Mouse (Mus musculus) MEL (cell line): ENCODE data around the gene Yipf1. TPM values are rescaled to one million over a fixed set of nuclear protein-coding genes. Genes with fewer than 3 reads are reported as not detected.

ENCODE experiments used
- DNase-seq: peaks from one replicate; pipeline ENCODE4 v3.0.0; 2011; ENCODE audit warnings: low read depth, low spot score
- H3K27ac ChIP-seq: 2 replicates; pipeline ENCODE4 v1.5.1; 2012; ENCODE audit warnings: low read depth, mild to moderate bottlenecking, control low read depth, low read length, moderate library complexity; ENCODE audit not compliant: control insufficient read depth
- H3K27me3 ChIP-seq, 2 experiments: fragments of 150-350 bp in 1 of 2; sonication (generic) in 1 of 2; 2 replicates each; pipeline ENCODE4 v1.6.1; 2012; ENCODE audit warnings: low read length in 2 of 2, mild to moderate bottlenecking in 2 of 2, improper control_type of control experiment in 1 of 2, moderate library complexity in 1 of 2; ENCODE audit not compliant: insufficient read depth in 2 of 2, control insufficient read depth in 1 of 2
- H3K36me3 ChIP-seq, 2 experiments: 2 replicates each; pipeline ENCODE4 v1.6.1; 2012 to 2014; ENCODE audit warnings: low read length in 2 of 2, improper control_type of control experiment in 1 of 2, inconsistent platforms in 1 of 2, mild to moderate bottlenecking in 1 of 2; ENCODE audit not compliant: insufficient read depth in 2 of 2, control insufficient read depth in 1 of 2
- H3K4me1 ChIP-seq, 2 experiments: fragments of 150-350 bp in 1 of 2; sonication (generic) in 1 of 2; 2 replicates each; pipeline ENCODE4 v1.6.1; 2012; ENCODE audit warnings: low read length in 2 of 2, improper control_type of control experiment in 1 of 2, mild to moderate bottlenecking in 1 of 2; ENCODE audit not compliant: insufficient read depth in 2 of 2, control insufficient read depth in 1 of 2
- H3K4me3 ChIP-seq, 2 experiments: fragments of 150-350 bp in 1 of 2; sonication (generic) in 1 of 2; 2 replicates each; pipeline ENCODE4 v1.5.1; 2012; ENCODE audit warnings: low read depth in 2 of 2, low read length in 2 of 2, mild to moderate bottlenecking in 2 of 2, moderate library complexity in 2 of 2, control low read depth in 1 of 2, improper control_type of control experiment in 1 of 2; ENCODE audit not compliant: control insufficient read depth in 1 of 2, insufficient read depth in 1 of 2
- H3K79me2 ChIP-seq: 2 replicates; pipeline ENCODE4 v1.6.1; 2012; ENCODE audit warnings: mild to moderate bottlenecking, low read length, moderate library complexity; ENCODE audit not compliant: control insufficient read depth, poor library complexity, insufficient read depth
- H3K9ac ChIP-seq: 2 replicates; pipeline ENCODE4 v1.6.1; 2012; ENCODE audit warnings: low read depth, mild to moderate bottlenecking, control low read depth, low read length, moderate library complexity; ENCODE audit not compliant: control insufficient read depth, poor library complexity, severe bottlenecking
- H3K9me3 ChIP-seq: fragments of 150-350 bp; sonication (generic); replicated peaks from 2 replicates; pipeline ENCODE4 v1.6.1; 2012; ENCODE audit warnings: mild to moderate bottlenecking, low read length, improper control_type of control experiment, moderate library complexity; ENCODE audit not compliant: insufficient read depth
- CHD1 ChIP-seq: IDR thresholded peaks from 2 replicates; pipeline ENCODE4 v1.6.1; 2012; ENCODE audit warnings: low read depth, mild to moderate bottlenecking, inconsistent platforms, low read length, improper control_type of control experiment
- CHD2 ChIP-seq: IDR thresholded peaks from 2 replicates; pipeline ENCODE4 v1.6.1; 2011; ENCODE audit warnings: low read length, improper control_type of control experiment
- CTCF ChIP-seq, 3 experiments: IDR thresholded peaks in 2 of 3; conservative IDR thresholded peaks in 1 of 3; 2 replicates each; pipeline ENCODE4 v1.5.1; 2011 to 2012; ENCODE audit warnings: low read length in 3 of 3, low read depth in 2 of 3, mild to moderate bottlenecking in 2 of 3, improper control_type of control experiment in 1 of 3, inconsistent platforms in 1 of 3, mixed read lengths in 1 of 3, moderate library complexity in 1 of 3; ENCODE audit not compliant: control insufficient read depth in 1 of 3, insufficient read depth in 1 of 3, poor library complexity in 1 of 3, severe bottlenecking in 1 of 3
- E2F4 ChIP-seq: IDR thresholded peaks from 2 replicates; pipeline ENCODE4 v1.6.1; 2011; ENCODE audit warnings: low read depth, low read length, improper control_type of control experiment, borderline replicate concordance
- EP300 ChIP-seq, 2 experiments: IDR thresholded peaks; 2 replicates each; pipeline ENCODE4 v1.6.1; 2011; ENCODE audit warnings: improper control_type of control experiment in 2 of 2, low read length in 2 of 2, low read depth in 1 of 2, mild to moderate bottlenecking in 1 of 2
- ETS1 ChIP-seq: IDR thresholded peaks from 2 replicates; pipeline ENCODE4 v1.6.1; 2012; ENCODE audit warnings: low read depth, mild to moderate bottlenecking, inconsistent platforms, low read length, improper control_type of control experiment, moderate library complexity
- GABPA ChIP-seq: IDR thresholded peaks from 2 replicates; pipeline ENCODE4 v1.6.1; 2012; ENCODE audit warnings: low read depth, mild to moderate bottlenecking, inconsistent platforms, low read length, improper control_type of control experiment, moderate library complexity
- KAT2A ChIP-seq: conservative IDR thresholded peaks from 2 replicates; pipeline ENCODE4 v1.6.1; 2012; ENCODE audit warnings: low read depth, low read length, improper control_type of control experiment, inconsistent platforms
- MYC ChIP-seq: IDR thresholded peaks from 2 replicates; pipeline ENCODE4 v1.6.1; 2011; ENCODE audit warnings: low read depth, mild to moderate bottlenecking, low read length, improper control_type of control experiment, moderate library complexity
- NRF1 ChIP-seq: IDR thresholded peaks from 2 replicates; pipeline ENCODE4 v1.6.1; 2014; ENCODE audit warnings: low read depth, mild to moderate bottlenecking, inconsistent platforms, low read length, improper control_type of control experiment, moderate library complexity; ENCODE audit not compliant: poor library complexity, insufficient read depth, severe bottlenecking
- POLR2AphosphoS2 ChIP-seq: IDR thresholded peaks from 2 replicates; pipeline ENCODE4 v1.6.1; 2011; ENCODE audit warnings: low read length, improper control_type of control experiment
- POLR2AphosphoS5 ChIP-seq: IDR thresholded peaks from 2 replicates; pipeline ENCODE4 v1.6.1; 2012; ENCODE audit warnings: low read depth, borderline replicate concordance, mild to moderate bottlenecking, inconsistent platforms, low read length, moderate library complexity, mixed read lengths
- RAD21 ChIP-seq: IDR thresholded peaks from 2 replicates; pipeline ENCODE4 v1.6.1; 2011; ENCODE audit warnings: mild to moderate bottlenecking, low read depth, low read length, improper control_type of control experiment
- RCOR1 ChIP-seq: IDR thresholded peaks from 2 replicates; pipeline ENCODE4 v1.6.1; 2012; ENCODE audit warnings: low read depth, mild to moderate bottlenecking, inconsistent platforms, low read length, improper control_type of control experiment
- SIN3A ChIP-seq: IDR thresholded peaks from 2 replicates; pipeline ENCODE4 v1.6.1; 2012; ENCODE audit warnings: low read length, improper control_type of control experiment, inconsistent platforms
- TAL1 ChIP-seq: IDR thresholded peaks from 2 replicates; pipeline ENCODE4 v1.6.1; 2012; ENCODE audit warnings: mild to moderate bottlenecking, inconsistent platforms, low read length, moderate library complexity, mixed read lengths
- TBP ChIP-seq: IDR thresholded peaks from 2 replicates; pipeline ENCODE4 v1.8.0; 2011; ENCODE audit warnings: low read depth, low read length, improper control_type of control experiment
- TCF12 ChIP-seq: IDR thresholded peaks from 2 replicates; pipeline ENCODE4 v1.6.1; 2014; ENCODE audit warnings: low read depth, mild to moderate bottlenecking, inconsistent platforms, low read length, improper control_type of control experiment, moderate library complexity
- USF1 ChIP-seq: IDR thresholded peaks from 2 replicates; pipeline ENCODE4 v1.6.1; 2014; ENCODE audit warnings: low read depth, mild to moderate bottlenecking, inconsistent platforms, low read length, improper control_type of control experiment, moderate library complexity
- polyA plus RNA-seq, 2 experiments: library from polyadenylated mRNA; stranded (reverse) in 1 of 2; unstranded in 1 of 2; fragments of >175 nt in 1 of 2; fragments of >200 nt in 1 of 2; gene quantifications; 2 replicates each; pipeline versions ENCODE4 v1.2.1 to v1.2.4; 2012; ENCODE audit warnings: low replicate concordance in 2 of 2, low read depth in 1 of 2; ENCODE audit not compliant: insufficient read length in 2 of 2, insufficient read depth in 1 of 2, missing spikeins in 1 of 2
- total RNA-seq: library from RNA; depleted of rRNA; stranded (reverse); fragments of 300-350 nt; gene quantifications from 2 replicates; pipeline ENCODE4 v1.2.3, GENCODE M21; 2012

Yipf1 gene
- total and polyA plus RNA-seq, 3 experiments = 40.6 to 549 (median 43.5) TPM

GRCm38 (mm10) chr4:107291611-107292272, 22.4 kb upstream of the Yipf1 start:
- no peaks in the 10 kb centered on the region for H3K79me2 ChIP-seq
- no peak for DNase-seq
- TF ChIP-seq USF1 (no peak), MYC (no peak), ETS1 (no peak), NRF1 (no peak), POLR2AphosphoS5 (no peak), TAL1 (no peak), CHD1 (no peak), CHD2 (no peak)
- H3K4me1 ChIP-seq = no peaks in the 10 kb centered on the region
- no peaks in the 10 kb centered on the region for H3K27me3 ChIP-seq
- H3K27ac ChIP-seq = no peak overlapping the region
- H3K9me3 ChIP-seq = no peaks in the 10 kb centered on the region
- no peaks in the 10 kb centered on the region for H3K36me3 ChIP-seq
- H3K4me3 ChIP-seq = no peak overlapping the region
- H3K9ac ChIP-seq = no peak overlapping the region

GRCm38 (mm10) chr4:107292273-107292662, 21.9 kb upstream of the Yipf1 start:
- no peaks in the 10 kb centered on the region for H3K4me1 ChIP-seq
- no peaks in the 10 kb centered on the region for H3K36me3 ChIP-seq
- no peak for DNase-seq
- no peaks in the 10 kb centered on the region for H3K79me2 ChIP-seq
- no peaks in the 10 kb centered on the region for H3K27me3 ChIP-seq
- no peaks in the 10 kb centered on the region for H3K9me3 ChIP-seq
- no peak overlapping the region for H3K9ac ChIP-seq
- H3K4me3 ChIP-seq = no peak overlapping the region
- no peak overlapping the region for H3K27ac ChIP-seq
- TF ChIP-seq RCOR1 = no peak
- no peak for TF ChIP-seq MYC
- TF ChIP-seq SIN3A = no peak
- TF ChIP-seq CTCF (IDR thresholded peaks at IDR 0.05 in 2 of 3, conservative IDR thresholded peaks at IDR 0.05 in 1 of 3; ENCODE audit: control insufficient read depth in 1 of 3, insufficient read depth in 1 of 3, low read depth in 2 of 3, low read length in 3 of 3, poor library complexity in 1 of 3, severe bottlenecking in 1 of 3) = no peak
- TF ChIP-seq CHD2 = no peak
- no peak for TF ChIP-seq GABPA
- no peak for TF ChIP-seq TCF12
- no peak for TF ChIP-seq POLR2AphosphoS2
- no peak for TF ChIP-seq KAT2A
- no peak for TF ChIP-seq E2F4
- TF ChIP-seq RAD21 = no peak
- TF ChIP-seq TBP = no peak
- TF ChIP-seq CHD1 = no peak
- TF ChIP-seq EP300 (IDR thresholded peaks at IDR 0.05; ENCODE audit: low read depth in 1 of 2, low read length in 2 of 2) = no peak
